Mouse (Mus musculus): ENCODE results near the gene Tenm3. TPM values are rescaled to one million over a fixed set of nuclear protein-coding genes. Genes with fewer than 3 reads are reported as not detected.

The Tenm3 gene
- polyA plus RNA-seq, 1 experiment from 2014 or later = 57.1 TPM

DNA sequence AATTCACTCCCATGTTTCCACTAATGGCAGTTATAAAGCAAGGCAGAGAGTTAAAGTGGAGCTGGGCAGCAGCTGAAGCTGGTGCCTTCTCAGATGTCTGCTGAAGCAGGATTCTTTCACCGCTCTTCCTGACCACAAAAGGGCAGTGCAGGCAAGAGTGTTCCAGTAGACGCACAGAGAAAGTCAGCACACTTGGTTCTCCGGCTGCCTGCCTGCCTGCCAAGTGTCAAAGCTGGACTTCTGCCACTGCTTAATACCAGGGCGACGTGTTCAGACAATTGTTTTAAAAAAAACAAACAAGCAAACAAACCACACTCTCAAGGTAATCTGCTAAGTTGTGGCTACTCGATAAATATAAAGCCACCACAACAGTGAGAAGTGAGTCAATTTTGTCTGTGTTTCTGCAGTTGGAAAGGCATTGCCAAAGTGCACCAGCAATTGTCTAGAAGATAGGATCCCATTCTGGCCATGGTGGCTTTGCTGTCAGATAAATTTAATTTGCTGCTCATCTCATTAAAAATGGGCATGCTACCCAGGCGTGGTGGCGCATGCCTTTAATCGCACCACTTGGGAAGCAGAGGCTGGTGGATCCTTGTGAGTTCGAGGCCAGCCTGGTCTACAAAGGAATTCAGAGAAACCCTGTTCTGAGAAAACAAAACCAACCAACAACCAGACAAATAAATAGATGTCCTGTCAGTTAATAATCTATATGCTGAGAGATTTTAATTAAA, 152.9 kb downstream of the Tenm3 start:
- no peak for ATAC-seq
- WGBS = 73% methylated on average over 10 of the region's 10 CpGs
- Histone ChIP-seq H3K9ac (replicated peaks) (no peak overlapping the region), H3K27me3 (no peaks in the 10 kb centered on the region), H3K27ac (no peak overlapping the region), H3K4me2 (replicated peaks) (no peak overlapping the region), H3K4me3 (replicated peaks) (no peak overlapping the region), H3K4me1 (replicated peaks) (0 out of 2 replicates have a peak, but pooled peaks cover 7% of the 10 kb centered on the region), H3K9me3 (no peaks in the 10 kb centered on the region), H3K36me3 (no peaks in the 10 kb centered on the region)

DNA sequence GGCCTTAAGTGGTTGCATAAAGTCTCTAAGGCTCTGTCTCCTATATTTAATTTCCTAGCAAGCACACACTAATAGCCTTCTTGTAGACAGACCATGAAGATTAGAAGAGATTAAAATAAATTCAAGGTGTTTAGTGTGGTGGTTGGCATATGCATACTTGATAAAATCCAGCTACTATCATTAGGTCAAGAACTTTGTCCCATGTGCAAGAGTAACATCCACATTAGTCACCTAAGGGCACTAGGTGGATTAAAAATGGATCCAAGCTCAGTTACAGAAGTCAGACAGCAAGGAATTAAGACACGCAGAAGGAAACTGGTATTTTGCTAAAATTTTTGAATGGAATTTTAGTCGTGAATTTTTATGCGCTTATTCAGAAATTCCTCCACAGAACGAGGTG, 155.0 kb downstream of the Tenm3 start:
- H3K27me3 ChIP-seq = no peaks in the 10 kb centered on the region
- ATAC-seq = no peak
- H3K36me3 ChIP-seq = no peaks in the 10 kb centered on the region
- no peak overlapping the region for H3K4me2 ChIP-seq (replicated peaks)
- H3K27ac ChIP-seq = no peak overlapping the region
- 93% methylated on average over 4 of the region's 4 CpGs for WGBS
- H3K4me1 ChIP-seq (replicated peaks) = 0 out of 2 replicates have a peak, but pooled peaks cover 7% of the 10 kb centered on the region
- H3K9ac ChIP-seq (replicated peaks) = no peak overlapping the region
- H3K4me3 ChIP-seq (replicated peaks) = no peak overlapping the region
- no peaks in the 10 kb centered on the region for H3K9me3 ChIP-seq

DNA sequence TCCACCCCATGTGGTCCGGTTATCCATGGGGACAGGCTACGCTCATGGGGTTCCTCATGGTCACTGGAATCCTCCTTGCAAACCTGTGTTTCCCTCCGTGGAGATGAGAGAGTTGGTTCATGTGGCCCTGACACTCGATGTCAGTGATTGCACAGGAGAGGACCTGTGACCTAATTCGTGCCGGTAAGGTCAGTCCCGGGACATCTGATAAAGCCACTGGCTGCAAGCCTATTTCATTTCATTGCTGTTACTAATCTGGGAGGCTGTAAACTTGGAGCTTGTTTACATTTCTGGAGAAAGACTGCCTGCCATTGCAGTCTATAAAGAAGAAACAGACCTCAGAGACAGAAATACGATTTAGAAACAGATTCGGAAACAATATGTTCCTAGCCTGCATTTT, 155.6 kb downstream of the Tenm3 start:
- Histone ChIP-seq H3K4me2 (replicated peaks) (no peak overlapping the region), H3K27ac (no peak overlapping the region), H3K4me1 (replicated peaks) (0 out of 2 replicates have a peak, but pooled peaks cover 7% of the 10 kb centered on the region), H3K36me3 (no peaks in the 10 kb centered on the region), H3K4me3 (replicated peaks) (no peak overlapping the region), H3K27me3 (no peaks in the 10 kb centered on the region), H3K9ac (replicated peaks) (no peak overlapping the region), H3K9me3 (no peaks in the 10 kb centered on the region)
- WGBS = 84% methylated on average over 9 of the region's 9 CpGs
- ATAC-seq = no peak

DNA sequence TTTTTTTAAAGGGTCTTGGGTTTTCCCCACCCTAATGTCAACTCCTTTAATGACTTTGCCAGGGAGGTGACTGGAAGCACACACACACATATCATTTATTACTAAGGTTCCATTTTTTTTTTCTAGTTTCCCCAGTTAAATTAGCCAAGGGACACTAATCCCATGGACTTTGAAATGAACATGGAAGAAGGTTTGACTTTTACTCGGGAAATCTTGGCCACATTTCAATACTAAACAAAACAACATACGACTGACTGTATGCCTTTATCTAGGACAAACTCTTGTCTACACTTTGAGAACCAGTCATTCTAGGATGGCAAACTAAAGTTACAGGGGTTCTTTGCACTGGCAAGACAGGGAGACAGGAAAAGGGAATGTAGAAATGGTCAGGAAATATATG, 170.3 kb downstream of the Tenm3 start:
- Histone ChIP-seq H3K4me1 (replicated peaks) (0 out of 2 replicates have a peak, but pooled peaks cover 6% of the 10 kb centered on the region), H3K36me3 (peaks cover 18% of the 10 kb centered on the region), H3K9me3 (no peaks in the 10 kb centered on the region), H3K9ac (replicated peaks) (no peak overlapping the region), H3K27ac (no peak overlapping the region), H3K27me3 (no peaks in the 10 kb centered on the region), H3K4me3 (replicated peaks) (no peak overlapping the region), H3K4me2 (replicated peaks) (no peak overlapping the region)
- WGBS = 89% methylated on average over 2 of the region's 2 CpGs
- ATAC-seq = no peak

DNA sequence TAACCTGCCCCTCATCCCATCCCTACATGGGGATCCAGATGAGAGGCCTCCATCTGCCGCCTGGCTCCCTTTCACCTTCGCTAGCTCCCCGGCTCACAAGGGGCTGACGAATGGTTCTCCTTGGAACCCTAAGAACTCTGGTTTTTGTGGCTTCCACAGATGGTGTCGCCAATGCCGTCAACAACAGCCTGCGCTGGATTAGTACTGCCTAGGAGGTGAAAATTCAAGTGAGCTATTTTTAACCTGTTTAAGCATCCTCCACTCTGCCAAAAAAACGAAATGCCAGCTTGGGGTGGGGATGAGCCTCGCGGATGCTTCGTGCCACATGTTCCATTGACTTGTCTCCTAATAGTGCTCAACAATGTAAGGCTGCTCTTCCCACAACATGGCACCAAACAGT, 171.3 kb downstream of the Tenm3 start:
- peaks cover 21% of the 10 kb centered on the region for H3K36me3 ChIP-seq
- WGBS = 96% methylated on average over 11 of the region's 11 CpGs
- H3K9ac ChIP-seq (replicated peaks) = no peak overlapping the region
- no peak overlapping the region for H3K4me2 ChIP-seq (replicated peaks)
- 0 out of 2 replicates have a peak, but pooled peaks cover 5% of the 10 kb centered on the region for H3K4me1 ChIP-seq (replicated peaks)
- no peaks in the 10 kb centered on the region for H3K27me3 ChIP-seq
- H3K4me3 ChIP-seq (replicated peaks) = no peak overlapping the region
- H3K9me3 ChIP-seq = no peaks in the 10 kb centered on the region
- no peak overlapping the region for H3K27ac ChIP-seq
- ATAC-seq = no peak

DNA sequence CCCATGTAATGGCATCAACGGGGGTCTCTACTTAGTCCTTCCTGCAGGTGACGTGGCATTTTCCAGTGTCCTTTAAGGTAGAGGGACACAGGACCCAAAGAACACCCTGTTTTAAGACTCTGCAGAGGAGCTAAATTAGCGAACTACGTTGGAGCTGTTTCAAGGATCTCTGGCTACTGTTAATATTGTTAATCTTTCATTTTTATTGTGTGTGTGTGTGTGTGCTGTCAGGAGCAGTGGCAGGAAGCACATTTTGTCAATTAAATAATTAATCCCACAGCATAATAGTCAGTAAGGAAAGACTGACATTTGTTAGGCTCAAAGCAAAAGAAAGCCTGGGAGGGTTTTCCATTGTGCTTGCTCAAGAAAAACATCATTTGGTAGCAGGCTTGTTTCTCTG, 172.4 kb downstream of the Tenm3 start:
- ATAC-seq = no peak
- peaks cover 21% of the 10 kb centered on the region for H3K36me3 ChIP-seq
- no peak overlapping the region for H3K9ac ChIP-seq (replicated peaks)
- WGBS = 84% methylated on average over 4 of the region's 4 CpGs
- H3K4me1 ChIP-seq (replicated peaks) = 0 out of 2 replicates have a peak, but pooled peaks cover 5% of the 10 kb centered on the region
- no peaks in the 10 kb centered on the region for H3K9me3 ChIP-seq
- H3K4me2 ChIP-seq (replicated peaks) = no peak overlapping the region
- no peak overlapping the region for H3K27ac ChIP-seq
- H3K27me3 ChIP-seq = no peaks in the 10 kb centered on the region
- no peak overlapping the region for H3K4me3 ChIP-seq (replicated peaks)

DNA sequence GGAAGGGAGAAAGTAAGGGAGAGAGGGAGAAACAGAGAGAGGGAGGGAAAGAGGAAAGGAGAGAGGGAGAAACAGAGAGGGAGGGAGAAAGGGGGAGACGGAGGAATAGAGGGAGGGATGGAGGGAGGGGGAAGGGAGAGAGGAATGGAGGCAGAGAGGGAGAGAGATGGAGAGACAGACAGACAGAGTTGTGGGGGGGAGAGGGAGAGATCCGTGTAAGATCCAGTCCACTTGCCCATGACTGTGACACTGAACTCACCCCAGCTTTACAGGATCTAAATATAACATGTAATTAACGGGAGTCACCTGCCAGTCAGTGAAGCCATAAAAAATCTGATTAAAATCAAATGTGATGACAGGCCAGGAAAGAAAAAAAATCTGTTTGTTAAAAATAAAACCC, 172.9 kb downstream of the Tenm3 start:
- 0 out of 2 replicates have a peak, but pooled peaks cover 5% of the 10 kb centered on the region for H3K4me1 ChIP-seq (replicated peaks)
- H3K4me3 ChIP-seq (replicated peaks) = no peak overlapping the region
- H3K9ac ChIP-seq (replicated peaks) = no peak overlapping the region
- no peaks in the 10 kb centered on the region for H3K27me3 ChIP-seq
- no peaks in the 10 kb centered on the region for H3K9me3 ChIP-seq
- 67% methylated on average over 3 of the region's 3 CpGs for WGBS
- H3K36me3 ChIP-seq = peaks cover 21% of the 10 kb centered on the region
- H3K4me2 ChIP-seq (replicated peaks) = no peak overlapping the region
- ATAC-seq = no peak
- no peak overlapping the region for H3K27ac ChIP-seq

DNA sequence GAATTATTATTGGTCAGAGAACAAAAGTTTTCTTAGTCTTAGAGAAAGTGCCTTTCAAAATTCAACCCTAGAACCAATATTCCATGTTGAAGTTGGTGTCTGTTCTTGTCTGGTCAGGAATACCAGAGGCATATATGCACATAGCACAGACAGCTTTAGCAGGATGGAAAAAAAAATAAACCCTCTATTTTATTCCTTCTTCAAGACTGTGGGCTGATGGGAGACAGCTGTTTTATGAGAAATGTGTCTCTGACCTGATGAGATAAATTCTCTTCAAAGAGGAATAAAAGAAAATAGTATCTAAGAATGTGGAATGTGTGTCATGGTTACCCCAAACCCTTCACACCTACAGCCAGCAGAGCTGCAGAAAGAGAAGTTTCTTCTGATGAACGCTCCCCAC, 173.4 kb downstream of the Tenm3 start:
- no peak for ATAC-seq
- H3K36me3 ChIP-seq = peaks cover 21% of the 10 kb centered on the region
- 0 out of 2 replicates have a peak, but pooled peaks cover 5% of the 10 kb centered on the region for H3K4me1 ChIP-seq (replicated peaks)
- H3K9me3 ChIP-seq = no peaks in the 10 kb centered on the region
- no peak overlapping the region for H3K27ac ChIP-seq
- no peak overlapping the region for H3K4me2 ChIP-seq (replicated peaks)
- WGBS = 72% methylated on average over 1 of the region's 1 CpGs
- no peak overlapping the region for H3K4me3 ChIP-seq (replicated peaks)
- H3K9ac ChIP-seq (replicated peaks) = no peak overlapping the region
- no peaks in the 10 kb centered on the region for H3K27me3 ChIP-seq

DNA sequence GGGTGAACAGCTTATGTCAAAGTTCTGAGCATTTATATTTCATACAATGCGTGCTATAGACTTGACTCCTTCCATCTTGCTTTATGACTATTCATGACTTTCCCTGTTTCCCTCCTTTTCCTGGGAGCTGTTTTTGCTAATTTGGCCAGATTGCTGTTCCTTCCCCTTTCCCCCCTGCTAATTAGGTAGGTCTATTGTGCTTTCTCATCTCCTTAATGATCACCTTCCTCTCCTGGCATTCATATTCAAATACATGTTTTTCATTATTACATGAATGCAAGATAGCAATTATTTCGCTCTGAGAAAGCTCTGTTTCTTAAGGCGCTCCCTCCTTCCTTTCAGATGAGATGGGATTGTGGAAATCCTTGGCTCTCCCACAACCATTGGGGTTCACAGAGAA, 178.6 kb downstream of the Tenm3 start:
- Histone ChIP-seq H3K9ac (replicated peaks) (no peak overlapping the region), H3K4me1 (replicated peaks) (no peaks in the 10 kb centered on the region), H3K27me3 (no peaks in the 10 kb centered on the region), H3K27ac (no peak overlapping the region), H3K9me3 (no peaks in the 10 kb centered on the region), H3K4me3 (replicated peaks) (no peak overlapping the region), H3K36me3 (peaks cover 11% of the 10 kb centered on the region), H3K4me2 (replicated peaks) (no peak overlapping the region)
- 77% methylated on average over 3 of the region's 3 CpGs for WGBS
- ATAC-seq = no peak

DNA sequence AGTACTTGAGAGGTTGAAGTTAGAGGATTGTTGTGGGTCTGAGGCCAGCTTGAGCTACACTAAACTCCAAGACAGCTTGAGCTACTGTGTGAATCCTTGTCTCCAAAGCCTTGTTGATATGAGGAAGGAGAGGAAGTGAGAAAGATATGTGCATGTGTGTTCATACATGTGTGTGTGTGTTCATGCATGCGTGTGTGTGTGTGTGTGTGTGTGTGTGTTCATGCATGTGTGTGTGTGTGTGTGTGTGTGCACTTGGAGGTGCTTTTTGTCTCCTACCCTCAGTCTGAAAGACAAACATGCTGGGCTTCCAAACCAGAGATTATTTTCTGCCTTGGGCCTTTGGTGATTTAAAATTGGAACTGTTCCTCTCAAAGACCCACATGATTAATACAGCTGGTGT, 184.5 kb downstream of the Tenm3 start:
- no peaks in the 10 kb centered on the region for H3K9me3 ChIP-seq
- no peak overlapping the region for H3K4me3 ChIP-seq (replicated peaks)
- 100% methylated on average over 1 of the region's 1 CpGs for WGBS
- H3K9ac ChIP-seq (replicated peaks) = no peak overlapping the region
- H3K4me2 ChIP-seq (replicated peaks) = no peak overlapping the region
- no peaks in the 10 kb centered on the region for H3K27me3 ChIP-seq
- H3K36me3 ChIP-seq = no peaks in the 10 kb centered on the region
- H3K4me1 ChIP-seq (replicated peaks) = 0 out of 2 replicates have a peak, but pooled peaks cover 4% of the 10 kb centered on the region
- no peak overlapping the region for H3K27ac ChIP-seq
- no peak for ATAC-seq

DNA sequence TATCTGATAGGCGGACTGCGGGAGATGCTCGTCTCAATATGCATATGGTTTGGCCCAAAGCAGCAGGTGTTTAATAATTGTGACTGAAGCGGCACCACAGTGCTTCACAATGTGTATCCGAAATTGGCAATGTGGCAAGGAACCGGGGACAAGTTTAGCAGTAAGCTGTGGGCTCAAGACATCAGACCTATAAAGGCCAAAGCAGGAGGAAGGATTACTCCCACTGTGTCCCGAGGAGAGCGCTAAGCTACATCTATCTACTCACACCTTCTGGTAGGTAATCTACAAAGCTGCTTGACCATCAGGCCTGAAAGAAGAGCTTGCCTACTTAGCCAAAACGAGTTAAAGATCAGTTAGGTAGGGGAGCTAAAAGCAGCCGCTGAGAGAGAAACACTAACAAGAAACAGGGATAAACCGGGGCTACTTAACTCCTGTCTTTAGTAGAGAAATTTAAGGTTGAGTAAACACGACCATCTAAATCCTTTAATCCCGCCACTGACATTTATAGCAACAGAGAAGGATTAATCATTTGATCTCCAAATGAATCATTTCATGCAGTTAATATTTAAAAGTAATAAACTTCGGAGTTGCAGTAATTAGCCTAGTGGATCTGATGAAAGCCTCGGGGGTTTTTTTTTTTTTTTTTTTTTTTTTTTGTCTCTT, 188.2 kb downstream of the Tenm3 start:
- H3K27me3 ChIP-seq = no peaks in the 10 kb centered on the region
- WGBS = 32% methylated on average over 15 of the region's 15 CpGs

DNA sequence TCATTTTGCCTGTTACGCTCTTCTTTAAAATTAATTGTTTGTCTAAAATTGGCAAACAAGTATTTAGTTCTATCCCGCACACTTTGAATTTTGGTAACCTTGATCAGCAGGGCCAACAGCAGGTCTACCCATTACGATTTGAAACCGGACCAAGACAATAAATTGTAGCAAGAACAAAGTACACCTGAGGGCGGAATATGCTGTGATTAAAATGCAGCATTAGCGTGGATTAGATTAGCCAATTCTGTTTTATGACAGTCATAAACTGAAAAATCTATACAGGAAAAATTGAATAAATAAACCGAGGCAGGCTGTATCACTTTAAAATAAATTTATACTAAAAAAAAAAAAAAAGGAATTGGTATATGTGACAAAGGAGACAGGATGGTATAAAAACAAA, 193.9 kb downstream of the Tenm3 start:
- no peak for ATAC-seq
- Histone ChIP-seq H3K9ac (replicated peaks) (no peak overlapping the region), H3K4me3 (replicated peaks) (no peak overlapping the region), H3K9me3 (no peaks in the 10 kb centered on the region), H3K4me1 (replicated peaks) (peaks cover 9% of the 10 kb centered on the region; the same call in 1 of the 2 replicates), H3K4me2 (replicated peaks) (no peak overlapping the region), H3K27me3 (no peaks in the 10 kb centered on the region), H3K27ac (no peak overlapping the region), H3K36me3 (no peaks in the 10 kb centered on the region)
- 90% methylated on average over 7 of the region's 7 CpGs for WGBS

More for the DNA sequence above, 188.2 kb downstream of the Tenm3 start:
- Histone ChIP-seq H3K36me3 (no peaks in the 10 kb centered on the region), H3K4me3 (replicated peaks) (no peak overlapping the region), H3K27ac (no peak overlapping the region), H3K9me3 (no peaks in the 10 kb centered on the region), H3K4me1 (replicated peaks) (0 out of 2 replicates have a peak, but pooled peaks cover 4% of the 10 kb centered on the region), H3K9ac (replicated peaks) (no peak overlapping the region), H3K4me2 (replicated peaks) (no peak overlapping the region)
- ATAC-seq = no peak

Measured in midbrain, embryonic 13.5 days (tissue).